Mouse (Mus musculus) liver, embryonic 14.5 days (tissue): ENCODE measurements at regions not wholly inside any gene's neighbourhood (a gene's known extent, or its start where the extent isn't known, plus 50 kb on each side); places are given as distances from the start of the nearest gene placed in this dataset.

Source experiments
- ATAC-seq: fragments of 200-750 bp; cut with Nextera tagmentation; 2 replicates; pipeline ENCODE4 v1.8.0; 2017; ENCODE audit warnings: moderate number of reproducible peaks, mild to moderate bottlenecking, moderate library complexity; ENCODE audit not compliant: insufficient read depth
- DNase-seq, 3 experiments: peaks; one replicate each; pipeline ENCODE4 v3.0.0-alpha.2; 2012 to 2013; ENCODE audit warnings: low read depth in 3 of 3, low spot score in 3 of 3
- H3K27ac ChIP-seq: fragments of 300-500 bp; sonication (generic); 2 replicates; pipeline ENCODE4 v1.5.1; 2014; ENCODE audit warnings: moderate library complexity, mild to moderate bottlenecking, control low read depth, inconsistent platforms
- H3K27me3 ChIP-seq: fragments of 300-500 bp; sonication (generic); 2 replicates; pipeline ENCODE4 v1.6.1; 2014; ENCODE audit warnings: mild to moderate bottlenecking, low read length, moderate library complexity; ENCODE audit not compliant: control insufficient read depth, insufficient read depth
- H3K36me3 ChIP-seq: fragments of 300-500 bp; sonication (generic); replicated peaks from 2 replicates; pipeline ENCODE4 v1.6.1; 2014; ENCODE audit warnings: low read depth; ENCODE audit not compliant: control insufficient read depth, insufficient read depth
- H3K4me1 ChIP-seq, 2 experiments: fragments of 200-500 bp in 1 of 2; fragments of 300-500 bp in 1 of 2; sonication (generic) in 1 of 2; replicated peaks; 2 replicates each; pipeline ENCODE4 v1.6.1; 2012 to 2014; ENCODE audit warnings: antibody characterized with exemption in 1 of 2, inconsistent platforms in 1 of 2, low read length in 1 of 2; ENCODE audit not compliant: control insufficient read depth in 2 of 2, insufficient read depth in 2 of 2
- H3K4me2 ChIP-seq: fragments of 300-500 bp; sonication (generic); 2 replicates; pipeline ENCODE4 v1.6.1; 2014; ENCODE audit warnings: low read depth, mild to moderate bottlenecking, control low read depth, moderate library complexity
- H3K4me3 ChIP-seq, 2 experiments: fragments of 200-500 bp in 1 of 2; fragments of 300-500 bp in 1 of 2; sonication (generic) in 1 of 2; 2 replicates each; pipeline ENCODE4 v1.5.1; 2012 to 2014; ENCODE audit warnings: low read depth in 2 of 2, low read length in 2 of 2, mild to moderate bottlenecking in 2 of 2, control low read depth in 1 of 2, inconsistent platforms in 1 of 2, moderate library complexity in 1 of 2; ENCODE audit not compliant: insufficient read depth in 1 of 2
- H3K9ac ChIP-seq: fragments of 300-500 bp; sonication (generic); replicated peaks from 2 replicates; pipeline ENCODE4 v1.6.1; 2014; ENCODE audit warnings: mild to moderate bottlenecking, control low read depth, moderate library complexity
- H3K9me3 ChIP-seq: fragments of 300-500 bp; sonication (generic); 2 replicates; pipeline ENCODE4 v1.6.1; 2016; ENCODE audit warnings: low read length, mixed read lengths; ENCODE audit not compliant: control insufficient read depth
- CTCF ChIP-seq: IDR thresholded peaks from 2 replicates; pipeline ENCODE4 v1.5.1; 2016; ENCODE audit warnings: antibody characterized with exemption, low read depth, control low read depth
- EP300 ChIP-seq: IDR thresholded peaks from 2 replicates; pipeline ENCODE4 v1.6.1; 2016; ENCODE audit warnings: antibody characterized with exemption, low read depth
- WGBS: fragments of 180-500 bp; shearing (Covaris S2); extraction: QIAGEN DNeasy Blood & Tissue Kit; methylation state at CpG from one replicate; pipeline ENCODE4 v1.1.7; 2014; ENCODE audit not compliant: insufficient replicate concordance; 5-methylcytosine and 5-hydroxymethylcytosine counted together

DNA sequence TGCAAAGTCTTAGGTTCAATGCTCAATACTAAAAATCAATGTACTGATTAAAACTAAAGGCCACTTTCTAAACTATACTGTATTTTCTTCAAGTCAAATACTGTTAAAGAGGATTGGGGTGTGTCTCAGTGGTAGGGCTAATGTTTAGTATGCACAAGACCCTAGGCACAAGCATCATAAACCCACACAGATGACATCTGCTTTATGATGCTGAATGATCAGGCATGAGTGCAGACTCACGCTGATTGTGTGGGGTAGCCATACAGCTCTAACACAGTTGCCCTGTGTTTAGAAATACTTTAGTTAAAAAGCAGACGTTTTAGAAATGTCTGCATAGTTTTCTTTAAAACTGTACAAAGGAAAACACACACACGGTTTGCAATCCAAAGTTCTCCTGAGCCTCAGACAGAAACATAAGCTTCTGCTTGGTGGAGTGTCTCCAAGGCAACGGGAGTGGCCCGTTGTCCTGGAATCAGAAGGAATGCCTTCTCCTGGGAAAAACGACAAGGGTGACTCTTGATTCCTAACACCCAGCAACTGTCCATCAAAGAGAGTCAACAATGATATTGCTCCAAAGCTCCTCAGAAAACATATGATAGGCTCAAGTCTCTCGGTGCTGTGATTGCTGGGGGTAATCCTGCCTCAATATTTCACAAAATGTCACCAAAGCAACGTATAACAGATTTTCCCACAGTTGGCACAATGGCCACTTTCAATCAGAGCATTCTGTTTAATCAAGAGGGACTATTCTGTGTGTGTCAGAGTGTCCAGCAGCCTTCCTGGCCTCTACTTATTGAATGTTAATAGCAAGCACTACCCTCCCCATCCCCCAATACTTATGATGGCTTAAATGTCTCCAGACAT is 209.9 kb downstream of the Qk start:
- no peaks in the 10 kb centered on the region for H3K27me3 ChIP-seq
- H3K36me3 ChIP-seq: no peaks in the 10 kb centered on the region
- no peak overlapping the region for H3K27ac ChIP-seq
- no peaks in the 10 kb centered on the region for H3K4me1 ChIP-seq
- H3K9me3 ChIP-seq: no peaks in the 10 kb centered on the region
- WGBS: 52% methylated on average over 8 of the region's 8 CpGs
- H3K4me2 ChIP-seq: no peak overlapping the region
- no peak for DNase-seq
- ATAC-seq: no peak
- no peak for TF ChIP-seq EP300
- no peak for TF ChIP-seq CTCF
- H3K9ac ChIP-seq: no peak overlapping the region
- H3K4me3 ChIP-seq: no peak overlapping the region

DNA sequence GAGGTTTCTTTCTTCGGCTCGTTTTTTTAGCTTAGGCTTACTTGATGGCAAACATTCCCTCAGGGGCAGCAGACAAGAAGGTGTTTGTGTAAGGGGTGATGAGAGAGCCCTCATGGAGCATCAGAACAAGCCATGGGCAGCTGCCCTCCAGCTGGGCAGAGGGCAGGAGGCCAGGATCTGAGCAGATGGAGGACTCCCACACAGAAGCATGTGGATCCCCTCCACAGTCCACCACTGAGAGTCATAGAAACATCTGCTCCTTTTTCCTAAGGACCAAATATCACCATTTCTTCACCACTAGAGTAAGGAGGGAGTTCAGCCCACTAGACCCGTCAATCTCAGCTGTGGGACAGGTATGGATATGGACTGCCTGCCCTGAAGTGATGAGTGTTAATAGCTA is 214.4 kb downstream of the Qk start:
- ATAC-seq (no peak), DNase-seq (no peak)
- Histone ChIP-seq H3K4me3 (no peak overlapping the region), H3K27ac (no peak overlapping the region), H3K9me3 (no peaks in the 10 kb centered on the region), H3K9ac (no peak overlapping the region), H3K36me3 (no peaks in the 10 kb centered on the region), H3K27me3 (no peaks in the 10 kb centered on the region), H3K4me2 (no peak overlapping the region), H3K4me1 (no peaks in the 10 kb centered on the region)
- 60% methylated on average over 3 of the region's 3 CpGs for WGBS
- TF ChIP-seq CTCF: no peak
- no peak for TF ChIP-seq EP300

DNA sequence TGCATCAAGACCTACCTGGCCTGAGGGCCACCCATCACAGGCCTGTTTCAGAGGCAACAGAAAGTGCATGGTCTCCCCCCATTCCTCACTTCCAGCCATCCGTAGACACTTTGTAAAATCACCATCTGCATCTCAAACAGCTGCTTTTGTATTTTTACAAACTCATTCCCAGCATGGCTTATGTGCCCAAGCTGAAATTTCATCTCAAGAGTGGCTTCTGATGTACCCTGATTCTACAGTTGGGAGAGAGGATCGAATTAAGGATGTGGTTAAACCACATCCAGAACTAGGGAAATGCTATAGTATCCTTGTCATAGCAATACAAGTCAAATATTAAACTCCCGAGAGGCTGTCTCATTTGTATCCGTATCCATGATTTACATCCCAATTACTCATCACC is 221.5 kb downstream of the Qk start:
- Histone ChIP-seq H3K9me3 (no peaks in the 10 kb centered on the region), H3K9ac (no peak overlapping the region), H3K4me1 (peaks cover 0 to 3% of the 10 kb centered on the region in 2 experiments; a peak in 1 of 4 replicates), H3K36me3 (no peaks in the 10 kb centered on the region), H3K27me3 (no peaks in the 10 kb centered on the region), H3K27ac (no peak overlapping the region), H3K4me2 (no peak overlapping the region), H3K4me3 (no peak overlapping the region)
- TF ChIP-seq CTCF (no peak), EP300 (no peak)
- no peak for DNase-seq
- WGBS: 45% methylated on average over 4 of the region's 4 CpGs
- no peak for ATAC-seq

DNA sequence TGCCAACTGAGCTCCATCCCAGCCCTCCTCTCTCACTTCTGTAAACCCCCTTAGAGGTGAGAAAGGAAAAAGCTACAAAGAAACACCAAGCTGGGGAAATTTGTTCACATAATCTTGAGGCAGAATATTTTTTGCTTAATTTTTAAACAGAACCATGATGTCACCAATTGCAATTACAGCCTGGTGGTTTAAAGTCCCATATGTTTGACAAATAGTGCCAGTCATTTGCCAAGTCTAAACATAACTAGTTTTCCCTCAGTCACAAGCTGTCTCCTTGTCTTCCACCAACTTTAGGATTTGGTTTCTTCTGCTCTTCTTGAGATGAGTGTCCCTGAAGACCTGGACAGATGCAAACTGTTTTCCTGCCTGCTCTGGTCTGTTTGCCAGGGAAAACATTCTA is 222.0 kb downstream of the Qk start:
- TF ChIP-seq EP300 (no peak), CTCF (no peak)
- no peak overlapping the region for H3K9ac ChIP-seq
- no peak for DNase-seq
- no peaks in the 10 kb centered on the region for H3K9me3 ChIP-seq
- peaks cover 0 to 4% of the 10 kb centered on the region in 2 experiments; a peak in 1 of 4 replicates for H3K4me1 ChIP-seq
- ATAC-seq: no peak
- no peaks in the 10 kb centered on the region for H3K27me3 ChIP-seq
- no peak overlapping the region for H3K4me3 ChIP-seq
- H3K36me3 ChIP-seq: no peaks in the 10 kb centered on the region
- no peak overlapping the region for H3K4me2 ChIP-seq
- no peak overlapping the region for H3K27ac ChIP-seq

DNA sequence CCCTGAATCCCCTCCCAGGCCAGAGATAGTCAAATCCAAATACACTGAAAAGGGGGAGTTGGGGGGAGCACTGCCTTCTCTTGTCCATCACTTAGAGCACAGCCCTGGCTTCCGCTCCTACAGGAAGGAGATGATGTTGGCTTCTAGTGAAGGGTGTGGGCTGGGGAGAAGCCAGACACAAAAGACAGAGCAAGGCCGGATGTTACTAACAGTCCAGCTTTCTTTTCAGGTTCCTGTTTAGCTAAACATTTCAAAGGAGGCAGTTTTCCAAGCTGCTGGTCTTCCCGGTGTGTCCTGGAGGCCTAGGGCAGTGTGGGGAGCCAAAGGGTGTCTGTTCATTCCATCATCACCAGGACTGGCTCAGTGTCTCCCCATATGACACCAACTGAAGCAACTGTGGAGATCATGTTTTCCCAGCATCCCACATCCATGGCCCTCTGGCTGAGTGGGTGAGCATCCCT is 223.8 kb downstream of the Qk start:
- H3K4me3 ChIP-seq: no peak overlapping the region
- H3K4me1 ChIP-seq: peaks cover 0 to 4% of the 10 kb centered on the region in 2 experiments; a peak in 1 of 4 replicates
- H3K27ac ChIP-seq: no peak overlapping the region
- ATAC-seq (no peak), DNase-seq (no peak)
- no peaks in the 10 kb centered on the region for H3K36me3 ChIP-seq
- H3K9me3 ChIP-seq: no peaks in the 10 kb centered on the region
- TF ChIP-seq CTCF: no peak
- no peak for TF ChIP-seq EP300
- H3K9ac ChIP-seq: no peak overlapping the region
- no peak overlapping the region for H3K4me2 ChIP-seq
- WGBS: 37% methylated on average over 3 of the region's 3 CpGs
- H3K27me3 ChIP-seq: no peaks in the 10 kb centered on the region
